Mouse (Mus musculus) CD8-positive naive resting alpha-beta T cell, adult 2 months (primary cell): ENCODE results near the gene Tbp.
"Not testable (repeated sequence)": the region's sequence is repeated elsewhere in the genome, so short reads cannot be mapped to it uniquely, and the experiment has no call there.

ENCODE experiments used
- DNase-seq, 2 experiments: peaks; one replicate each; pipeline ENCODE4 v3.0.0; 2022; ENCODE audit warnings: low read depth in 2 of 2, low spot score in 2 of 2

The Tbp gene

DNA sequence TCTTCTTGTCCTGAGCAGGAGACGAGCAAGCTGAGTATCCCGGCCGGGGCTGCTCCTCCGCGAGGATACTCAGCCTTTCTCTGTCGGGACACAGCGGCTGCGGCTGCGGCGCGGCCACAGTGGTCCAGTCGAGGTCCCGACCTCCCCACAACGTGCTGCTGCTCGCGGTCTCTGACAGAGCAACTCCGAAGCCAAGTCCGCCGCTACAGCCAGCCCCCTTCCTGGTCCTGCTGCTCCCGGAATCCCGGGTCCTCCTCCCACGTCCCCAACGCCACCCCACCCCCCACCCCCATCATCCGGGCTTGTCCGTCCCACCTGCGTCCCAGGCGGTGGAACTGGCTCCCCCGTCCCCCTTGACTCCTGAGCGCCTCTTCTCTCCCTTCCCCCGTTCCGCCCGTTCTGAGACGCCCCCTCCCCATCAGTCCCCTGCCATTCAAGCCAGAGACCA lies 36.8 kb downstream of the Tbp start:
- no peak for DNase-seq

DNA sequence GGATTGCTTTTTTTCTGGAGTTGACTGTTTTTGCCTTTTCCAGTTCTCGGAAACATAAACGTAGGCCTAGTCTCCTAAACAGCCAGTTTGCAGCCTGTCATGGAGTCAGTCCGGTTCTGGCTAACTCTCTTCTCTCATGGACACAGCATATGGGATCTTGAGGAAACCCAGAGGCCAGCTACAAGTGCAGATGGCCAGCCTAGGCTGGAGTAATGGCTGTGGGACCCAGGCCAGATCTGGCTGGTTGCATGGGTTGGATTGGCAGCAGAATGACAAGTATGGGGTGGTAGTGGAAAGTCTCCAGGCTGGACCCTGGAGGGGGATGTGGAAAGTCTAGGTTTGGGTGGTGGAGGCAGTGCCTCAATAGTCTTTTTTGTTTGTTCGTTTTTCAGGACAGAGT lies 40.6 kb downstream of the Tbp start:
- no peak for DNase-seq

DNA sequence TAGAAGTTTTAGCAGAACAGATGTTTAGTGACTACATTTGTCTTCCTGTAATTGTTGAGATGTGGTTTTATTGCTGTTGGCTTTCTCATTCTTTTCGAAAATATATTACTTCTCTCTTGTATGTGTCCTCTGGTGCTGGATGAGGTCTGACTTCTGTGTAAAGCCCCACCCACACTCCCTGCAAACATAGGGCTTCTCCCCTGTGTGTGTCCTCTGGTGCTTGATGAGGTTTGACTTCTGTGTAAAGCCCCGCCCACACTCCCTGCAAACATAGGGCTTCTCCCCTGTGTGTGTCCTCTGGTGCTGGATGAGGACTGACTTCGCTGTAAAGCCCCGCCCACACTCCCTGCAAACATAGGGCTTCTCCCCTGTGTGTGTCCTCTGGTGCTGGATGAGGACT lies 44.2 kb downstream of the Tbp start:
- DNase-seq = not testable (repeated sequence)

DNA sequence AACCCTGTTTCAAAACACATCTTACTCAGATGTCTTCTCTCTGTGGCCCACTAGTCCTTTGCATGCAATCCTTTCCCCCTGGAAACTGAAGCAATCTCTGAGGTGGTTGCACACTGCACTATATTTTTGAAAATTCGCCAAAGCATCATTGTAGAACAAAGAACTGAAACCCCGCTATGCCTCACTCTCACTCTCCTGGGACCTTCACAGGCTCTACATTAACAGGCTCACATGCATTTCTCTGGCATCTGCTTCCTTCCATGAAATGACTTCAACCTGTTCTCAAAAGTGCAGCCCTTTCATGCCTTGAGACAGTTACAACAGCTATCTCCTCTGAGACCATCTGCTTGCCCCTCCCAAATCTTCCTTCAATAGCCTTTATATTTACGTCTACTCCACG lies 46.8 kb downstream of the Tbp start:
- DNase-seq = no peak

DNA sequence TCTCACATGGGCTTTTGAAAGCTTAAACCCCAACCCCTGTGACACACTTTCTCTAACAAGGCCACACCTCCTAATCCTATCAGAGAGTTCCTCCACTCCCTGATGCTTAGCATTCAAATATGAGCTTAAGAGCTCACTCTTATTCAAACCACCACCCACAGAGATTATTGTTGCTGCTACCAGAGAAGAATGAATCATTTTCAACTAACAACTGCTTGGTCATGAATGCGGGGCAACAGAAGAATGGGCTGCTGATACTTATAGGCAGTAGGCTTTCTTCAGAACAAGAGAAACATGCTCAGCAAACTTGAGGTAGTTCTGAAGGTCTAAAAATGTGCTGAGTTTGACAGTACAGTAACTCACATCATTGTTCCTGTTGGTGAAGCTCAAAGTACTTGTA lies 50.0 kb downstream of the Tbp start:
- DNase-seq = no peak

DNA sequence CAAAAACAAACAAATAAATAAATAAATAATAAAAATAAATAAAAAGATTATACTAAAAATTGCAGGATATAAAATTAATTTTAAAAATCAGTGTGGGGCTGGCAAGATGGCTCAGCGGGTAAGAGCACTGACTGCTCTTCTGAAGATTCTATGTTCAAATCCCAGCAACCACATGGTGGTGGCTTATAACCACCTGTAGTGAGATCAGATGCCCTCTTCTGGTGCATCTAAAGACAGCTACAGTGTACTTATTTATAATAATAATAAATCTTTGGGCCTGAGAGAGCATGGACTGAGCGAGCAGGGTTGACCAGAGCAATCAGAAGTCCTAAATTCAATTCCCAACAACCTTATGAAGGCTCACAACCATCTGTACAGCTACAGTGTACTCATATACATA lies 60.3 kb downstream of the Tbp start:
- no peak for DNase-seq

DNA sequence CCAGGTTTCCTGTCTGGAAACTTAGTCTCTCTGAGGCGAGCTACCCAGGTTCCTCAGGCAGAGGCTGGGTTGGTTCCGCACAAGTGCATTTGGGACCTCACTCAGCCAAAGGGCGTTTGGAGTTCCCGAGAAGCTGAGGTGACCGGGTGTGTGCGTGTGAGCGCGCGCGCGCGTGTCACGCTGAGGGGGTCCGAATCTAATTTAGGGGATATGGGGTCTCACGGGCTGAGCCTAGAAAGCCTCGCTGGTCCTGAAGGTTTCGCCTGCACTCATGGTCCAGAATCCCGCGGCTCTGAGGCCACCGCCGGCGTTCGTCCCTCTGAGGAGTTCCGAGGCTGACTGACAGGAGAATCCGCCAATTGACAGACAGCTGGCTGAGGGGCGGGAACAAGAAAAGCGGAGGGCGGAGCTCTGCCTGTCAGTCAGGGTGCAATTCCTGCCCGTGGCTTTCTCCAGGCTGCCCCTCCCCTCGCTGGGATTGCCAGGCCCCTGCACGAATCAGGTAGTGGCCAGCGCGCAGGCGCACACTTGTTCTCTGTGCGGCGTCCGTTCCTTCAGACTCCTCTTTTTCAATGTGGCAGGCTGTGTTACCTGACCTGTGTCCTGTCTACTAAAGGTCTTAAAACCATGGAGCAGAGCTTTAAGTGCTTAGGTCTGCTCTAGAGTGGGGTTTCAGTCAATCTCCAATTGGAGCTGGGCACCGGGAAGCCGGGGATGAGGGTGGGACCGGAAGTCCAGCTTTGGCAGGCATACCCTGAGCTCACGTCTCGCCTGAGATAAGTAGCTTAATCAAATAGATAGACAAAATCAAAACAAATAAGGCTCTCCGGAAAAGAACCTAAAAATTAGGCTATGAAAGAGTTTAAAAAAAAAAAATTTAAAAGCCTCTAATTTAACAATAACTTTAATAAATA lies 64.6 kb downstream of the Tbp start, which contains the start of gene Prdm9:
TSS of gene Prdm9 (minus strand) at position 341 of the 914 bp plus-strand sequence.
- DNase-seq = peak; percentile 97 to 99

DNA sequence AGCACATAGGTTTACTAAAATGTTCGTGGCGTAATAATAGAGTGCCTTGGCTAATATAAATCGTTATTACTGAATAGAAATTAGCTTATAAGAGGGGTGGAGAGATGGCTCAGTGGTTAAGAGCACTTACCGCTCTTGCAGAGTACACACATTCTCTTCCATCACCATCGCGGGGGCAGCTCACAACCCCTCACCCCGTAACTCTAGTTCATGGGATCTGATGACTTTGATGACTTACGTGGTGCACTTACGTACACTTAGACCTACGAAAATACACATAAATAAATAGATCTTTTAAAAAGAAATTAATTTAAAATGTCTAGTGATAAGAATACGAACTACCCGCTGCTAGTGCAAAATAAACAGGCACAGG lies 65.2 kb downstream of the Tbp start:
- DNase-seq = no peak

DNA sequence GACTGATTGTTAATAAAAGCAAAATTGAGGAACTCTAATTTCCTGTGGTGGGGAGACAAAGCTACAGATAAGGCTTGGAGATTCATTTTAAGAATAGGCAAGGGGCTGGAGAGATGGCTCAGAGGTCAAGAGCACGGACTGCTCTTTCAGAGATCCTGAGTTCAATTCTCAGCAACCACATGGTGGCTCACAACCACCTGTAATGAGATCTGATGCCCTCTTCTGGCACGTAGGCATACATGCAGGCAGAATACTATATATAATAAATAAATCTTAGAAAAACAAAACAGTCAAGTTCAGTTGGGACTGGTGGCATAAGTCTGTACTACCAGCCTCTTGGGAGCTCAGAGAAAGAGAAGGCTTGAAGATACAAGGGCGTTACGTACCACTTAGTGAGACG lies 67.2 kb downstream of the Tbp start:
- DNase-seq = no peak

DNA sequence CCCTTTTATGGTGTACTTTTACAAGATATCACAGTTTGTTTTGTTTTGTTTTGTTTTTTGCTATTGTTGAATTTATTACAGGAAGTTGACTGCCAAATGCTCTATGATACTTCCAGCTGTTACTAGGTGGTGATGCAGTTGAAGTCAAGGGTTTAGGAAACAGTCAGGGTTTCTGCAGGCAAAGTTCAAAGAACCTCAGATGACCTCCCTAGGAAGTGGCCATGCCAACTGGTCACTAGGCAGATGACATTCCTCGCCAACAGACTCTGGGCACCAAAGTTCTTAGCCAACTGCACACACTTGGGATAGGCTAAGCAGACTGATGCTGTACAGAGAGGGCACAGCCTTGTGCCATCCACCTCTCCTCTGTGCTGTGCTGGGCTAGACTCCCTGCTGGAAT lies 75.4 kb downstream of the Tbp start:
- no peak for DNase-seq

DNA sequence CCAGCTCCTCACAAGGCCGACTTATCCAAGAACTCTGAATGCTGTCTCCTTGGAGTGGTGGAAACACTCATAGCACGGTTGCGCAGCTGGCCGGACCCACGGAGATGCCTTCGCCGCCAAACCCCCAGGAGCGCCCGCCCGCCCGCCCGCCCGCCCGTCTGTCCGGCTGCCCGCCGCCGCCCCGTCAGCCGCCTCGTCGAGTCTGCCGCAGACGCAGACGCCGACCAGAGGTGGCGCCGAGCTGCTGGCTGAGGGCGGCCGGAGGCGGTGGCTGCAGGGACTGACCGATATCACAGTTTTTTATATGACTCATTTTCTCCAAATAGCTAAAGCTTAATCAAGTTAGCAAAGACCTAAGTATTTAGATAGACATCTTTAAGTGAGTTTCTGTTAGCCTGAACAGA lies 77.6 kb downstream of the Tbp start:
- no peak for DNase-seq
